Mouse (Mus musculus): ENCODE results near the gene Rhoc. TPM values are rescaled to one million over a fixed set of nuclear protein-coding genes. Genes with fewer than 3 reads are reported as not detected.

Rhoc gene
- polyA plus RNA-seq, 1 experiment: 31.2 TPM

- no peak for DNase-seq
- WGBS: 18% methylated on average over 4 of the region's 4 CpGs
- no peak overlapping the region for H3K4me3 ChIP-seq (replicated peaks; ENCODE audit: insufficient read depth, low read depth, low read length)
- no peaks in the 10 kb centered on the region for H3K4me1 ChIP-seq (ENCODE audit: control insufficient read depth, insufficient read depth, low read length)
- TF ChIP-seq POLR2A (IDR thresholded peaks at IDR 0.05; ENCODE audit: borderline replicate concordance, insufficient read depth, low read length): no peak
- peak; percentile 18; the same call in 1 of the 2 replicates for TF ChIP-seq CTCF (IDR thresholded peaks at IDR 0.05; ENCODE audit: borderline replicate concordance, insufficient read depth, low read depth, low read length)
- H3K27ac ChIP-seq (ENCODE audit: insufficient read depth, low read length): no peak overlapping the region
- no peaks in the 10 kb centered on the region for H3K27me3 ChIP-seq (ENCODE audit: control insufficient read depth, insufficient read depth, low read length)
Measured at GRCm38 (mm10) chr3:104765021-104765420, 23.2 kb upstream of the Rhoc start.

- no peak for DNase-seq
- Histone ChIP-seq H3K27me3 (ENCODE audit: control insufficient read depth, insufficient read depth, low read length) (no peaks in the 10 kb centered on the region), H3K27ac (ENCODE audit: insufficient read depth, low read length) (no peak overlapping the region), H3K4me3 (replicated peaks; ENCODE audit: insufficient read depth, low read depth, low read length) (no peak overlapping the region), H3K4me1 (ENCODE audit: control insufficient read depth, insufficient read depth, low read length) (no peaks in the 10 kb centered on the region)
- no peak for TF ChIP-seq CTCF (IDR thresholded peaks at IDR 0.05; ENCODE audit: borderline replicate concordance, insufficient read depth, low read depth, low read length)
- no peak for TF ChIP-seq POLR2A (IDR thresholded peaks at IDR 0.05; ENCODE audit: borderline replicate concordance, insufficient read depth, low read length)
- 68% methylated on average over 2 of the region's 2 CpGs for WGBS
Measured at GRCm38 (mm10) chr3:104767141-104767540, 21.0 kb upstream of the Rhoc start.

GRCm38 (mm10) chr3:104767716-104768115, 20.5 kb upstream of the Rhoc start:
- DNase-seq: no peak
- no peaks in the 10 kb centered on the region for H3K27me3 ChIP-seq (ENCODE audit: control insufficient read depth, insufficient read depth, low read length)
- no peak overlapping the region for H3K27ac ChIP-seq (ENCODE audit: insufficient read depth, low read length)
- no peaks in the 10 kb centered on the region for H3K4me1 ChIP-seq (ENCODE audit: control insufficient read depth, insufficient read depth, low read length)
- H3K4me3 ChIP-seq (replicated peaks; ENCODE audit: insufficient read depth, low read depth, low read length): no peak overlapping the region
- 74% methylated on average over 4 of the region's 4 CpGs for WGBS
- no peak for TF ChIP-seq POLR2A (IDR thresholded peaks at IDR 0.05; ENCODE audit: borderline replicate concordance, insufficient read depth, low read length)
- TF ChIP-seq CTCF (IDR thresholded peaks at IDR 0.05; ENCODE audit: borderline replicate concordance, insufficient read depth, low read depth, low read length): no peak

GRCm38 (mm10) chr3:104769135-104769534, 19.0 kb upstream of the Rhoc start:
- WGBS: 41% methylated on average over 3 of the region's 3 CpGs
- no peaks in the 10 kb centered on the region for H3K4me1 ChIP-seq (ENCODE audit: control insufficient read depth, insufficient read depth, low read length)
- no peak overlapping the region for H3K27ac ChIP-seq (ENCODE audit: insufficient read depth, low read length)
- DNase-seq: no peak
- H3K4me3 ChIP-seq (replicated peaks; ENCODE audit: insufficient read depth, low read depth, low read length): no peak overlapping the region
- TF ChIP-seq CTCF (IDR thresholded peaks at IDR 0.05; ENCODE audit: borderline replicate concordance, insufficient read depth, low read depth, low read length) (no peak), POLR2A (IDR thresholded peaks at IDR 0.05; ENCODE audit: borderline replicate concordance, insufficient read depth, low read length) (no peak)
- H3K27me3 ChIP-seq (ENCODE audit: control insufficient read depth, insufficient read depth, low read length): no peaks in the 10 kb centered on the region

- H3K27ac ChIP-seq (ENCODE audit: insufficient read depth, low read length): no peak overlapping the region
- H3K4me1 ChIP-seq (ENCODE audit: control insufficient read depth, insufficient read depth, low read length): no peaks in the 10 kb centered on the region
- H3K27me3 ChIP-seq (ENCODE audit: control insufficient read depth, insufficient read depth, low read length): no peaks in the 10 kb centered on the region
- TF ChIP-seq POLR2A (IDR thresholded peaks at IDR 0.05; ENCODE audit: borderline replicate concordance, insufficient read depth, low read length) (no peak), CTCF (IDR thresholded peaks at IDR 0.05; ENCODE audit: borderline replicate concordance, insufficient read depth, low read depth, low read length) (peak; percentile 50)
- DNase-seq: no peak
- WGBS: 55% methylated on average over 10 of the region's 10 CpGs
- H3K4me3 ChIP-seq (replicated peaks; ENCODE audit: insufficient read depth, low read depth, low read length): no peak overlapping the region
Measured at GRCm38 (mm10) chr3:104770035-104770434, 18.1 kb upstream of the Rhoc start.

- WGBS: 75% methylated on average over 3 of the region's 3 CpGs
- H3K4me1 ChIP-seq (ENCODE audit: control insufficient read depth, insufficient read depth, low read length): no peaks in the 10 kb centered on the region
- TF ChIP-seq POLR2A (IDR thresholded peaks at IDR 0.05; ENCODE audit: borderline replicate concordance, insufficient read depth, low read length) (no peak), CTCF (IDR thresholded peaks at IDR 0.05; ENCODE audit: borderline replicate concordance, insufficient read depth, low read depth, low read length) (no peak)
Measured at GRCm38 (mm10) chr3:104770918-104771317, 17.3 kb upstream of the Rhoc start.

GRCm38 (mm10) chr3:104771460-104771859, 16.7 kb upstream of the Rhoc start:
- Histone ChIP-seq H3K27me3 (ENCODE audit: control insufficient read depth, insufficient read depth, low read length) (no peaks in the 10 kb centered on the region), H3K4me3 (replicated peaks; ENCODE audit: insufficient read depth, low read depth, low read length) (no peak overlapping the region), H3K4me1 (ENCODE audit: control insufficient read depth, insufficient read depth, low read length) (no peaks in the 10 kb centered on the region), H3K27ac (ENCODE audit: insufficient read depth, low read length) (no peak overlapping the region)
- TF ChIP-seq CTCF (IDR thresholded peaks at IDR 0.05; ENCODE audit: borderline replicate concordance, insufficient read depth, low read depth, low read length): no peak
- no peak for TF ChIP-seq POLR2A (IDR thresholded peaks at IDR 0.05; ENCODE audit: borderline replicate concordance, insufficient read depth, low read length)
- WGBS: 80% methylated on average over 6 of the region's 6 CpGs
- no peak for DNase-seq

More at GRCm38 (mm10) chr3:104770918-104771317, 17.3 kb upstream of the Rhoc start:
- Histone ChIP-seq H3K27me3 (ENCODE audit: control insufficient read depth, insufficient read depth, low read length) (no peaks in the 10 kb centered on the region), H3K4me3 (replicated peaks; ENCODE audit: insufficient read depth, low read depth, low read length) (no peak overlapping the region), H3K27ac (ENCODE audit: insufficient read depth, low read length) (no peak overlapping the region)
- no peak for DNase-seq

- Histone ChIP-seq H3K27ac (ENCODE audit: insufficient read depth, low read length) (no peak overlapping the region), H3K27me3 (ENCODE audit: control insufficient read depth, insufficient read depth, low read length) (no peaks in the 10 kb centered on the region), H3K4me1 (ENCODE audit: control insufficient read depth, insufficient read depth, low read length) (no peaks in the 10 kb centered on the region), H3K4me3 (replicated peaks; ENCODE audit: insufficient read depth, low read depth, low read length) (no peak overlapping the region)
- TF ChIP-seq CTCF (IDR thresholded peaks at IDR 0.05; ENCODE audit: borderline replicate concordance, insufficient read depth, low read depth, low read length) (no peak), POLR2A (IDR thresholded peaks at IDR 0.05; ENCODE audit: borderline replicate concordance, insufficient read depth, low read length) (no peak)
- 92% methylated on average over 7 of the region's 7 CpGs for WGBS
- DNase-seq: no peak
Measured at GRCm38 (mm10) chr3:104773301-104773700, 14.9 kb upstream of the Rhoc start.
